Mouse (Mus musculus) heart, adult 8-10 months (tissue): ENCODE data around the gene Tmem236. TPM values are rescaled to one million over a fixed set of nuclear protein-coding genes. Genes with fewer than 3 reads are reported as not detected.

Source experiments
- DNase-seq: peaks from one replicate; pipeline ENCODE4 v3.0.0; 2022; ENCODE audit warnings: low spot score
- microRNA-seq: library from miRNA; unstranded; fragments of <30 nt; microRNA quantifications from one replicate; pipeline ENCODE4 v1.2.0, GENCODE M21; 2022
- total RNA-seq, 4 experiments: library from RNA; stranded (reverse); gene quantifications; 2 replicates each; pipeline ENCODE4 v1.2.4; 2022

Tmem236 gene
- total RNA-seq, 4 experiments from 2014 or later: 0.08 TPM; not detected in 3

DNA sequence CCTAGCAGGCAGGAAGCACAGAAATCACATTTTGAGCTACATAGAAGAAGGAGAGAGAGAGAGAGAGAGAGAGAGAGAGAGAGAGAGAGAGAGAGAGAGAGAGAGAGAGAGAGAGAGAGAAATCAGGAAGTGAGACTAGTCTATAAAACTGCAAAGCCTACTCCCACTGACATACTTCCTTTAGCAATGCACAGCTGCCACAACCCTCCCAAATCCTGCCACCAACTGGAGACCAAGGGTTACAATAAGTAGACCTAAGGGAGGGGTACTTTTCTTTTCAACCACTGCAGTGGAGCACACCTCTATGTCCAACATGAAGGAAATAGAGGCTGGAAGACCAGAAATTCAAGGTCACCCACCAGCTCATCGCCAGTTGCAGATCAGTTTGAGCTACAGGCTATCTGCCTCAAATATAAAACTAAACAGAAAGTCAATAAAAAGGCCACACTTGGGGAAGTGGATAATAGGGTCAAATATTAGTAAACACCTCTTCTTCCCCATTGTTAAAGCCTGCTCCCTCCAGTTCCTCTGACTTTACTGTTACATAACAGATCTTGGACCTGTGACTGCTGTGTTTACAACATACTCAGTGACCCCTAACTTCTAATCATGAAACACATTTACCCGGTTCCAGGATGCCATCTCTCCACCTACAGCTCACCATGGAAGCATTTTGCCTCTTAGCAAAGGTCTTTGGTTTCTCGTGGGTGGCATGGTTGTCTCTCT lies 75.7 kb downstream of the Tmem236 start:
- no peak for DNase-seq

DNA sequence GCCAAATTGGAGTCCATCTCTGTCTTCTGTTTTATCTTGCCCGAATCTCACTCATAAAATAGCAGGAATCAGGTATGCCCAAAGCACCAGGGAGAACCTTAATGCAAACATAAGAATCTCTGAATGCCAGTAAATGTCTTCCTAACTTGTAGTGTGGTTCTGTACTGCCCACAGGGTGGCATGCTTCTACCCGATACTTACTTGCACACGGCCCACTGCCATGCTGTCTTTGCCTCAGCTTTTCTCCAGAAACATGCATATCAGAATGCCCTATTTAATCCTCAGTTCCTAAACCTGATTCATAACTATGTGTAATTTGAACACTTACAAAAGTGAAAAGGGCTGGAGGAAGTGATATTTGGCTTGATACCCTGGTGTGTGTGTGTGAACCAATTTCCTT lies 77.6 kb downstream of the Tmem236 start:
- DNase-seq: no peak

- no peak for DNase-seq
These were observed 84.1 kb downstream of the Tmem236 start for GRCm38 (mm10) chr2:14258345-14258850.

- DNase-seq: peak; percentile 6
These were observed 87.8 kb downstream of the Tmem236 start for GRCm38 (mm10) chr2:14262090-14262489.

DNA sequence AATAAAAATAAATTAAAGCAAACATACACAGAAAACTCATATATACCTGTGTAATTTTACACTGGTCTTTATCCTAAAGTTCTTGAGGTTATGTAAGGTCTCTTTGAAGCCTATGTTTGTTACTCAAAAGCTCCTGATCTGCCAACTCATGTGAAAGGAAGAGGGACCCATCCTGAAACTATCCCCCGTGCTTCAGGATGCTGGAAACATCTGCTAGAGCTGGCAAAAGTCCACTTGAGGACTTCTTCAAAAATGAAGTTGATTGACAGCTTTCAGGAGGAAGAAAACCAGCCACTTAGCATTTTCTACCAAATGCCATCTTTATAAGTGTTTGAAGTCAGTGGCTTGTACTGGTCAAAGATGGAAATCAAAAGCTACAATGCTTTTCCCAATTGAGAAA lies 94.8 kb downstream of the Tmem236 start:
- DNase-seq: peak; percentile 42

Small RNA genes within 50 kb of the gene (microRNA-seq; reads per million reads assigned to microRNA genes)
- gene Mir511: 27.4 reads per million, percentile 42 among the genes with 10 or more reads in this experiment

Other genes with a start within 250 kb of the Tmem236 start
- 10 to 100 TPM; 41.9 to 56.1 (median 50.6) TPM for gene Hacd1, start 118.4 kb upstream of the Tmem236 start, total RNA-seq
- 10 to 100 TPM; 22.9 to 26.7 (median 23.8) TPM for gene Stam, start 100.4 kb upstream of the Tmem236 start, total RNA-seq
- gene Mrc1, start 54.9 kb downstream of the Tmem236 start, total RNA-seq: 10 to 100 TPM in 3 of 4 experiments, 1 to 10 TPM in 1; 9.3 to 15.8 (median 11.2) TPM
- gene Slc39a12, start 213.8 kb downstream of the Tmem236 start, total RNA-seq: not detected